45 mouse cellular contexts compared by ENCODE assay signal in the genomic region with DNA sequence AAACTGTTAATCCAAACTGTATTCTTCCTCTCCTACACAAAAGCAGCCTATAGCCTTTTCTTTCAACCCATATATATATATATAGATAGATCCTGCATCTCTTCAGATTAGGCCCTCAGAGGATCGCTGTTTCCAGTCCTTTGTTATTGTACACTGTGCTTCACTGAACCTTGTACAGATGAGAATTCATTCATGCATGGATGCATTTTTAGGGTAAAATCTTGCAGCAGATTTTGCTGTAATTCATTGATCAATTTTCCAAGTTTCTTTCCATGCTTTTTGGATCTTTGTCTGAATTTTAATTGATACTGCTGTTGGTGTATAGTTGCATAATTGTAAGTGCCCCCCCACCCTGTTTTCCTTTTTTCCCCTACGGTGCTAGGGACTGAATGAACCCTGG. TPM values are rescaled to one million over a fixed set of nuclear protein-coding genes. Genes with fewer than 3 reads are reported as not detected.
"Had no signal": no experiment of that assay in that cellular context is flagged by ENCODE, and none has a peak within 500 bp of the region (broad histone marks: within the 10 kb centered on the region; RNA-seq: fewer than 3 reads in every experiment).

No protein-coding gene starts in this region.

- DNase-seq: left cerebral cortex, postnatal 4 days; liver; liver, embryonic 13.5 days; liver, postnatal 0 days; lung, adult 18-20 months; lung, adult 2 months; lung, embryonic 14.5 days; lung, postnatal 10 days; lung, postnatal 14 days; lung, postnatal 36 days; midbrain, embryonic 14.5 days had no signal

- H3K4me3 ChIP-seq: limb, embryonic 10.5 days; limb, embryonic 12.5 days; limb, embryonic 13.5 days; limb, embryonic 15.5 days; liver, embryonic 12.5 days; liver, embryonic 13.5 days; liver, embryonic 15.5 days; lung, embryonic 15.5 days; megakaryocyte, embryonic 14.5 days; midbrain, embryonic 10.5 days; midbrain, embryonic 12.5 days; midbrain, embryonic 13.5 days; midbrain, embryonic 15.5 days; myocyte had no signal

- H3K27ac ChIP-seq: limb, embryonic 10.5 days; limb, embryonic 12.5 days; limb, embryonic 13.5 days; limb, embryonic 15.5 days; liver, embryonic 12.5 days; liver, embryonic 13.5 days; liver, embryonic 14.5 days; liver, embryonic 15.5 days; lung, embryonic 15.5 days; macrophage; midbrain, embryonic 10.5 days; midbrain, embryonic 12.5 days; midbrain, embryonic 13.5 days; midbrain, embryonic 15.5 days had no signal

- H3K4me1 ChIP-seq: limb, embryonic 10.5 days; limb, embryonic 12.5 days; limb, embryonic 13.5 days; limb, embryonic 15.5 days; liver, embryonic 12.5 days; liver, embryonic 13.5 days; liver, embryonic 15.5 days; lung, embryonic 15.5 days; megakaryocyte, embryonic 14.5 days; midbrain, embryonic 10.5 days; midbrain, embryonic 12.5 days; midbrain, embryonic 13.5 days; midbrain, embryonic 15.5 days had no signal

- H3K27me3 ChIP-seq: limb, embryonic 12.5 days; limb, embryonic 13.5 days; limb, embryonic 15.5 days; liver, embryonic 12.5 days; liver, embryonic 13.5 days; liver, embryonic 15.5 days; lung, embryonic 15.5 days; megakaryocyte, embryonic 14.5 days; midbrain, embryonic 12.5 days; midbrain, embryonic 13.5 days; midbrain, embryonic 15.5 days had no signal

- H3K36me3 ChIP-seq: limb, embryonic 10.5 days; limb, embryonic 12.5 days; limb, embryonic 13.5 days; limb, embryonic 15.5 days; liver, embryonic 12.5 days; liver, embryonic 13.5 days; liver, embryonic 15.5 days; lung, embryonic 15.5 days; midbrain, embryonic 10.5 days; midbrain, embryonic 12.5 days; midbrain, embryonic 13.5 days; midbrain, embryonic 15.5 days had no signal

RNA-seq across cellular contexts. Expression of gene Pth, which starts 56.6 kb away (rescaled TPM):
- total RNA-seq: left cerebral cortex, adult 8-10 months; left cerebral cortex, postnatal 10 days; left cerebral cortex, postnatal 14 days; left cerebral cortex, postnatal 25 days; left cerebral cortex, postnatal 36 days; left cerebral cortex, postnatal 4 days; liver, adult 2 months; megakaryocyte progenitor cell, adult 5-6 weeks; megakaryocyte, adult 5-6 weeks; megakaryocyte-erythroid progenitor cell, adult 5-6 weeks; midbrain, postnatal 0 days; monocyte, adult 5-6 weeks had no signal
- polyA plus RNA-seq: limb, embryonic 10.5 days; limb, embryonic 11.5 days; limb, embryonic 12.5 days; limb, embryonic 13.5 days; limb, embryonic 14.5 days; limb, embryonic 15.5 days; liver, adult 2 months; liver, embryonic 11.5 days; liver, embryonic 12.5 days; liver, embryonic 13.5 days; liver, embryonic 14.5 days; liver, embryonic 15.5 days; liver, embryonic 16.5 days; liver, postnatal 0 days; lung, adult 2 months; lung, embryonic 14.5 days; lung, postnatal 0 days; macrophage; midbrain, embryonic 10.5 days; midbrain, embryonic 11.5 days; midbrain, embryonic 12.5 days; midbrain, embryonic 13.5 days; midbrain, embryonic 14.5 days; midbrain, embryonic 15.5 days; midbrain, embryonic 16.5 days; midbrain, postnatal 0 days; myocyte; neural tube, embryonic 11.5 days had no signal
